Mouse (Mus musculus) heart, postnatal 0 days (tissue): Measurements from ENCODE around the gene Zfp213. TPM values are rescaled to one million over a fixed set of nuclear protein-coding genes. Genes with fewer than 3 reads are reported as not detected.

Experiments used
- ATAC-seq: fragments of 200-750 bp; cut with Nextera tagmentation; 2 replicates; pipeline ENCODE4 v1.8.0; 2017; ENCODE audit warnings: low read depth, moderate number of reproducible peaks, moderate library complexity; ENCODE audit not compliant: insufficient read depth
- DNase-seq: peaks from one replicate; pipeline ENCODE4 v3.0.0-alpha.2; 2016; ENCODE audit warnings: low spot score
- H3K27ac ChIP-seq: fragments of 300-500 bp; sonication (generic); 2 replicates; pipeline ENCODE4 v1.5.1; 2014; ENCODE audit warnings: low read depth, mild to moderate bottlenecking
- H3K27me3 ChIP-seq: fragments of 300-500 bp; sonication (generic); 2 replicates; pipeline ENCODE4 v1.6.1; 2014; ENCODE audit warnings: low read length, mixed read lengths; ENCODE audit not compliant: control insufficient read depth, insufficient read depth
- H3K36me3 ChIP-seq: fragments of 300-500 bp; sonication (generic); replicated peaks from 2 replicates; pipeline ENCODE4 v1.6.1; 2014; ENCODE audit warnings: low read length, mixed read lengths; ENCODE audit not compliant: control insufficient read depth, insufficient read depth
- H3K4me1 ChIP-seq: fragments of 300-500 bp; sonication (generic); 2 replicates; pipeline ENCODE4 v1.6.1; 2014; ENCODE audit warnings: antibody characterized with exemption; ENCODE audit not compliant: control insufficient read depth, insufficient read depth
- H3K4me2 ChIP-seq: fragments of 300-500 bp; sonication (generic); 2 replicates; pipeline ENCODE4 v1.6.1; 2014; ENCODE audit warnings: low read depth, mild to moderate bottlenecking, low read length, moderate library complexity
- H3K4me3 ChIP-seq: fragments of 300-500 bp; sonication (generic); 2 replicates; pipeline ENCODE4 v1.5.1; 2014; ENCODE audit warnings: low read depth, low read length
- H3K9ac ChIP-seq: fragments of 300-500 bp; sonication (generic); replicated peaks from 2 replicates; pipeline ENCODE4 v1.6.1; 2014; ENCODE audit warnings: low read depth, low read length, mixed read lengths
- H3K9me3 ChIP-seq: fragments of 300-500 bp; sonication (generic); replicated peaks from 2 replicates; pipeline ENCODE4 v1.6.1; 2016; ENCODE audit warnings: low read length; ENCODE audit not compliant: control insufficient read depth
- CTCF ChIP-seq: IDR thresholded peaks from 2 replicates; pipeline ENCODE4 v1.5.1; 2016; ENCODE audit warnings: antibody characterized with exemption, control low read depth, low read depth
- EP300 ChIP-seq: IDR thresholded peaks from 2 replicates; pipeline ENCODE4 v1.6.1; 2016; ENCODE audit warnings: antibody characterized with exemption, low read depth
- WGBS: fragments of 180-500 bp; shearing (Covaris S2); extraction: QIAGEN DNeasy Blood & Tissue Kit; methylation state at CpG from one replicate; pipeline ENCODE4 v1.1.7; 2014; 5-methylcytosine and 5-hydroxymethylcytosine counted together
- polyA plus RNA-seq: library from polyadenylated mRNA; unstranded; fragments of >200 nt; fragmentation: Nextera tagmentation; extraction: Ambion mirVana; gene quantifications from 2 replicates; pipeline ENCODE4 v1.2.1, GENCODE M21; 2015
- total RNA-seq: library from RNA; depleted of rRNA; stranded (reverse); fragments of >200 nt; gene quantifications from 2 replicates; pipeline ENCODE4 v1.2.3, GENCODE M21; 2014; ENCODE audit warnings: low replicate concordance

Zfp213 gene
- total and polyA plus RNA-seq, 2 experiments from 2014 or later = 9.8 to 21.4 TPM

- no peak overlapping the region for H3K4me3 ChIP-seq
- peaks cover 3% of the 10 kb centered on the region for H3K4me1 ChIP-seq
- H3K4me2 ChIP-seq = no peak overlapping the region
- H3K27me3 ChIP-seq = no peaks in the 10 kb centered on the region
- H3K36me3 ChIP-seq = peaks cover 12% of the 10 kb centered on the region; the same call in 1 of the 2 replicates
- no peaks in the 10 kb centered on the region for H3K9me3 ChIP-seq
- TF ChIP-seq CTCF (peak; percentile 63), EP300 (no peak)
- DNase-seq = peak; percentile 55
- ATAC-seq = peak; percentile 70; the same call in 1 of the 2 replicates
- no peak overlapping the region for H3K9ac ChIP-seq
- H3K27ac ChIP-seq = no peak overlapping the region
- WGBS = 26% methylated on average over 6 of the region's 6 CpGs
Observed at GRCm38 (mm10) chr17:23570017-23570416, 6.0 kb upstream of the Zfp213 start.

GRCm38 (mm10) chr17:23568370-23568769 lies 4.3 kb upstream of the Zfp213 start:
- DNase-seq (no peak), ATAC-seq (no peak)
- Histone ChIP-seq H3K27ac (no peak overlapping the region), H3K9ac (no peak overlapping the region), H3K4me1 (peaks cover 8% of the 10 kb centered on the region), H3K4me3 (no peak overlapping the region), H3K9me3 (no peaks in the 10 kb centered on the region), H3K36me3 (no peaks in the 10 kb centered on the region), H3K27me3 (no peaks in the 10 kb centered on the region), H3K4me2 (no peak overlapping the region)
- WGBS = 37% methylated on average over 5 of the region's 5 CpGs
- TF ChIP-seq EP300 (no peak), CTCF (no peak)

DNA sequence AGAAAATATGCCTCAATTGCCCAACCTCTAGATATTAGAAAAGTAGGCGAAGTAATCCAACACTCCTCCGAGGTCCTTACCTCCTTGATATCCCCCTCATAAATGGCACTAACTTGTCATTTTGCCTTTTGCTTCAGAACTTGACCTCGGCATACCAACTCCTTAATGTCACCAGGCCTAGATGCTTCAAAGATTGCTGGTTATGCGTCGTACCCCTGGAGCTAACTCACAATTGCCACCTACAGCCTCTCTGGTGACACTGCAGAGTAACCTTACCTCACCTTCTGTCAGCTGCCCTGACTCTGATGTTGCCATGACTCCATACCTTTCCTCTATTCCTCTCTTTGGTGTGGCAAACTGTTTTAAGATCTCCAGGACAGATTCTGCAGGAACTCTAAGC lies 2.7 kb upstream of the Zfp213 start:
- ATAC-seq = no peak
- WGBS = 42% methylated on average over 5 of the region's 5 CpGs
- H3K36me3 ChIP-seq = no peaks in the 10 kb centered on the region
- no peak overlapping the region for H3K4me2 ChIP-seq
- no peaks in the 10 kb centered on the region for H3K9me3 ChIP-seq
- no peak overlapping the region for H3K27ac ChIP-seq
- no peak overlapping the region for H3K4me3 ChIP-seq
- H3K9ac ChIP-seq = no peak overlapping the region
- no peak for DNase-seq
- TF ChIP-seq CTCF (peak; percentile 33), EP300 (no peak)
- peaks cover 8% of the 10 kb centered on the region for H3K4me1 ChIP-seq
- no peaks in the 10 kb centered on the region for H3K27me3 ChIP-seq

- ATAC-seq (peak; percentile 43), DNase-seq (no peak)
- peaks cover 8% of the 10 kb centered on the region for H3K4me1 ChIP-seq
- H3K9me3 ChIP-seq = no peaks in the 10 kb centered on the region
- H3K4me3 ChIP-seq = peak overlapping the region; percentile 76
- 1% methylated on average over 8 of the region's 8 CpGs for WGBS
- H3K27me3 ChIP-seq = no peaks in the 10 kb centered on the region
- H3K27ac ChIP-seq = peak overlapping the region; percentile 94
- H3K9ac ChIP-seq = peak overlapping the region; percentile 63
- peak overlapping the region; percentile 75 for H3K4me2 ChIP-seq
- peaks cover 13% of the 10 kb centered on the region for H3K36me3 ChIP-seq
- no peak for TF ChIP-seq EP300
- no peak for TF ChIP-seq CTCF
Observed at GRCm38 (mm10) chr17:23564368-23564715, 304 bp upstream of the Zfp213 start.

GRCm38 (mm10) chr17:23559767-23560166 lies 4.3 kb downstream of the Zfp213 start:
- Histone ChIP-seq H3K4me3 (no peak overlapping the region), H3K36me3 (peaks cover 46% of the 10 kb centered on the region), H3K4me1 (peaks cover 3% of the 10 kb centered on the region), H3K4me2 (no peak overlapping the region), H3K27me3 (no peaks in the 10 kb centered on the region), H3K27ac (no peak overlapping the region), H3K9me3 (no peaks in the 10 kb centered on the region), H3K9ac (no peak overlapping the region)
- TF ChIP-seq EP300 (no peak), CTCF (peak; percentile 37)
- ATAC-seq = no peak
- DNase-seq = no peak
- WGBS = 63% methylated on average over 11 of the region's 11 CpGs

GRCm38 (mm10) chr17:23555243-23555916 lies 8.7 kb downstream of the Zfp213 start:
- TF ChIP-seq CTCF (no peak), EP300 (no peak)
- Histone ChIP-seq H3K27ac (no peak overlapping the region), H3K4me2 (no peak overlapping the region), H3K4me1 (no peaks in the 10 kb centered on the region), H3K36me3 (peaks cover 40% of the 10 kb centered on the region), H3K4me3 (no peak overlapping the region), H3K27me3 (no peaks in the 10 kb centered on the region), H3K9ac (no peak overlapping the region), H3K9me3 (no peaks in the 10 kb centered on the region)
- DNase-seq (no peak), ATAC-seq (no peak)
- 63% methylated on average over 7 of the region's 7 CpGs for WGBS
